Mouse (Mus musculus) CH12.LX (cell line): ENCODE data around the gene Slc31a1. TPM values are rescaled to one million over a fixed set of nuclear protein-coding genes. Genes with fewer than 3 reads are reported as not detected.
A peak's percentile ranks its signal among the peaks of the same experiment; 100 is the strongest.

ENCODE experiments used
- DNase-seq: peaks from one replicate; pipeline ENCODE4 v3.0.0-alpha.2; 2013; ENCODE audit errors: extremely low read depth
- H3K27ac ChIP-seq: 2 replicates; pipeline ENCODE4 v1.5.1; 2012; ENCODE audit warnings: low read depth, mild to moderate bottlenecking, control low read depth, moderate library complexity; ENCODE audit not compliant: insufficient read depth
- H3K27me3 ChIP-seq: replicated peaks from 2 replicates; pipeline ENCODE3; 2012; ENCODE audit warnings: inconsistent platforms
- H3K36me3 ChIP-seq, 2 experiments: replicated peaks in 1 of 2; 2 replicates each; pipeline versions ENCODE3 to v1.6.1; 2012; ENCODE audit warnings: inconsistent platforms in 1 of 2, low read length in 1 of 2, mild to moderate bottlenecking in 1 of 2, mixed read lengths in 1 of 2, moderate library complexity in 1 of 2; ENCODE audit not compliant: control insufficient read depth in 1 of 2, insufficient read depth in 1 of 2
- H3K4me1 ChIP-seq, 2 experiments: 2 replicates each; pipeline ENCODE4 v1.6.1; 2012; ENCODE audit warnings: inconsistent platforms in 1 of 2, moderate library complexity in 1 of 2; ENCODE audit not compliant: insufficient read depth in 2 of 2, control insufficient read depth in 1 of 2
- H3K4me2 ChIP-seq: 2 replicates; pipeline ENCODE4 v1.6.1; 2012; ENCODE audit warnings: low read depth, mild to moderate bottlenecking, control low read depth; ENCODE audit not compliant: poor library complexity, insufficient read depth, severe bottlenecking
- H3K4me3 ChIP-seq, 3 experiments: fragments of 150-350 bp in 1 of 3; sonication (generic) in 1 of 3; replicated peaks in 1 of 3; 2 replicates each; pipeline versions ENCODE3 to v1.5.1; 2011 to 2012; ENCODE audit warnings: low read depth in 2 of 3, low read length in 2 of 3, mild to moderate bottlenecking in 2 of 3, moderate library complexity in 2 of 3, control low read depth in 1 of 3, improper control_type of control experiment in 1 of 3, inconsistent platforms in 1 of 3, mixed read lengths in 1 of 3; ENCODE audit not compliant: poor library complexity in 1 of 3
- H3K79me2 ChIP-seq: replicated peaks from 2 replicates; pipeline ENCODE4 v1.6.1; 2012; ENCODE audit warnings: mild to moderate bottlenecking, moderate library complexity; ENCODE audit not compliant: control insufficient read depth, poor library complexity, insufficient read depth, severe bottlenecking; ENCODE audit errors: extremely low read depth
- H3K9ac ChIP-seq: 2 replicates; pipeline ENCODE4 v1.6.1; 2012; ENCODE audit warnings: low read depth, mild to moderate bottlenecking, control low read depth, moderate library complexity; ENCODE audit not compliant: insufficient read depth
- H3K9me3 ChIP-seq: replicated peaks from 2 replicates; pipeline ENCODE3; 2012; ENCODE audit warnings: low read length, inconsistent platforms, mixed read lengths
- CTCF ChIP-seq, 2 experiments: IDR thresholded peaks in 1 of 2; conservative IDR thresholded peaks in 1 of 2; 2 replicates each; pipeline ENCODE4 v1.5.1; 2011 to 2012; ENCODE audit warnings: low read depth in 2 of 2, low read length in 2 of 2, improper control_type of control experiment in 1 of 2, inconsistent platforms in 1 of 2, mild to moderate bottlenecking in 1 of 2, moderate library complexity in 1 of 2
- ELF1 ChIP-seq: IDR thresholded peaks from 2 replicates; pipeline ENCODE4 v1.6.1; 2014; ENCODE audit warnings: low read depth, mild to moderate bottlenecking, inconsistent platforms, low read length, improper control_type of control experiment
- EP300 ChIP-seq: IDR thresholded peaks from 2 replicates; pipeline ENCODE4 v1.6.1; 2011; ENCODE audit warnings: low read length, improper control_type of control experiment
- HCFC1 ChIP-seq: IDR thresholded peaks from 2 replicates; pipeline ENCODE4 v1.6.1; 2012; ENCODE audit warnings: low read depth, mild to moderate bottlenecking, inconsistent platforms, low read length, improper control_type of control experiment
- JUN ChIP-seq: IDR thresholded peaks from 2 replicates; pipeline ENCODE4 v1.6.1; 2011; ENCODE audit warnings: low read depth, mild to moderate bottlenecking, low read length, improper control_type of control experiment, moderate library complexity; ENCODE audit not compliant: insufficient read depth
- KAT2A ChIP-seq: IDR thresholded peaks from 2 replicates; pipeline ENCODE4 v1.6.1; 2012; ENCODE audit warnings: low read length, improper control_type of control experiment, inconsistent platforms; ENCODE audit not compliant: insufficient replicate concordance
- MAFK ChIP-seq: IDR thresholded peaks from 2 replicates; pipeline ENCODE4 v1.6.1; 2011; ENCODE audit warnings: low read length, improper control_type of control experiment; ENCODE audit not compliant: insufficient replicate concordance
- POLR2A ChIP-seq: IDR thresholded peaks from 2 replicates; pipeline ENCODE4 v1.6.1; 2011; ENCODE audit warnings: low read depth, mild to moderate bottlenecking, improper control_type of control experiment, low read length
- POLR2AphosphoS2 ChIP-seq: IDR thresholded peaks from 2 replicates; pipeline ENCODE4 v1.6.1; 2011; ENCODE audit warnings: low read depth, low read length, improper control_type of control experiment
- RAD21 ChIP-seq: IDR thresholded peaks from 2 replicates; pipeline ENCODE4 v1.6.1; 2011; ENCODE audit warnings: low read depth, mild to moderate bottlenecking, low read length, improper control_type of control experiment, moderate library complexity
- SIN3A ChIP-seq: IDR thresholded peaks from 2 replicates; pipeline ENCODE4 v1.6.1; 2012; ENCODE audit warnings: low read length, improper control_type of control experiment, inconsistent platforms
- SMC3 ChIP-seq: IDR thresholded peaks from 2 replicates; pipeline ENCODE4 v1.6.1; 2011; ENCODE audit warnings: low read depth, low read length, improper control_type of control experiment
- TBP ChIP-seq: conservative IDR thresholded peaks from 2 replicates; pipeline ENCODE4 v1.6.1; 2011; ENCODE audit warnings: low read depth, low read length, improper control_type of control experiment
- TCF12 ChIP-seq: IDR thresholded peaks from 2 replicates; pipeline ENCODE4 v1.6.1; 2014; ENCODE audit warnings: low read depth, mild to moderate bottlenecking, inconsistent platforms, low read length, improper control_type of control experiment
- USF2 ChIP-seq: conservative IDR thresholded peaks from 2 replicates; pipeline ENCODE4 v1.6.1; 2011; ENCODE audit warnings: low read depth, low read length, improper control_type of control experiment
- ZC3H11A ChIP-seq: IDR thresholded peaks from 2 replicates; pipeline ENCODE4 v1.6.1; 2012; ENCODE audit warnings: low read depth, mild to moderate bottlenecking, inconsistent platforms, low read length, improper control_type of control experiment
- ZNF384 ChIP-seq: IDR thresholded peaks from 2 replicates; pipeline ENCODE4 v1.6.1; 2012; ENCODE audit warnings: low read depth, low read length, improper control_type of control experiment, inconsistent platforms
- dilution Hi-C: fragments of 300-500 bp; cut with MboI; formaldehyde crosslinking; loops from 2 replicates; pipeline ENCODE4 v1.14.3; 2020; ENCODE audit warnings: low sequenced_read_pairs; ENCODE audit not compliant: extremely low pct_unique_long_range_greater_than_20kb, extremely low pct_ligation_motif_present
- in situ Hi-C: fragments of 300-500 bp; cut with MboI; formaldehyde crosslinking; loops from 3 replicates; pipeline ENCODE4 v1.14.3; 2019; ENCODE audit warnings: low sequenced_read_pairs, low pct_ligation_motif_present, low pct_unique_long_range_greater_than_20kb, mixed read lengths
- polyA plus RNA-seq: library from polyadenylated mRNA; unstranded; fragments of >175 nt; gene quantifications from 2 replicates; pipeline ENCODE4 v1.2.1, GENCODE M21; 2012; ENCODE audit warnings: low read depth; ENCODE audit not compliant: insufficient read length
- total RNA-seq, 2 experiments: library from RNA; depleted of rRNA; stranded (reverse); fragments of 300-350 nt in 1 of 2; fragments of >200 nt in 1 of 2; gene quantifications; 2 replicates each; pipeline ENCODE4 v1.2.3; 2012 to 2014

Gene Slc31a1
- total and polyA plus RNA-seq, 3 experiments = 14.0 to 32.5 (median 19.7) TPM

DNA sequence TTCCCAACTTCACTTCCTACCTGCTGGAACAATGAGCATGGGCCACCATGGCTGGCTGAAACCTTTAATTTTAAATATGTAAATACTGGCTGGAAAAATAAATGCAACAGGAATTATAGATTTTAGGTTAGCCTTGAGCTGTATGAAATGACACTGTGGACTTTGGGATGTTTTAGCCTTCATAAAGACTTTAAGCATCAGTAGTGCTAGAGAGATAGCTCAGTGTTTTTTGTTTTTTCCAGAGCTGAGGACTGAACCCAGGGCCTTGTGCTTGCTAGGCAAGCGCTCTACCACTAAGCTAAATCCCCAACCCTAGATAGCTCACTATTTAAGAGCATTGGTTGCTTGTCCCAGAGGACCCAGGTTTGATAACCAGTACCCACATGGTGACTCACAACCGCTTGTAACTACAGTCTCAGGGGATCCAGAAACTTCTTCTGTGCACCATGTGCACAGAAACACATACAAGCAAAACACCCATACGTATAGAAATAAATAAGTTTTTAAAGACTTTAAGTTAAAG lies 76.8 kb downstream of the Slc31a1 start:
- DNase-seq = peak; percentile 74
- H3K27me3 ChIP-seq = no peaks in the 10 kb centered on the region
- peak; percentile 70; the same call in 1 of the 2 replicates for TF ChIP-seq MAFK
- TF ChIP-seq JUN = no peak
- TF ChIP-seq TBP = peak; percentile 99
- peak; percentile 80 for TF ChIP-seq ELF1
- H3K9me3 ChIP-seq = peaks cover under 1% of the 10 kb centered on the region
- H3K9ac ChIP-seq = no peak overlapping the region
- in situ Hi-C loops (no loop called here), dilution Hi-C loops (no loop called here)
- H3K27ac ChIP-seq = no peak overlapping the region
- H3K4me3 ChIP-seq = no peak overlapping the region
- H3K4me1 ChIP-seq = peaks cover 0 to 30% of the 10 kb centered on the region in 2 experiments; a peak in 3 of 4 replicates
- H3K4me2 ChIP-seq = no peak overlapping the region
- H3K79me2 ChIP-seq = no peaks in the 10 kb centered on the region
- no peaks in the 10 kb centered on the region for H3K36me3 ChIP-seq

DNA sequence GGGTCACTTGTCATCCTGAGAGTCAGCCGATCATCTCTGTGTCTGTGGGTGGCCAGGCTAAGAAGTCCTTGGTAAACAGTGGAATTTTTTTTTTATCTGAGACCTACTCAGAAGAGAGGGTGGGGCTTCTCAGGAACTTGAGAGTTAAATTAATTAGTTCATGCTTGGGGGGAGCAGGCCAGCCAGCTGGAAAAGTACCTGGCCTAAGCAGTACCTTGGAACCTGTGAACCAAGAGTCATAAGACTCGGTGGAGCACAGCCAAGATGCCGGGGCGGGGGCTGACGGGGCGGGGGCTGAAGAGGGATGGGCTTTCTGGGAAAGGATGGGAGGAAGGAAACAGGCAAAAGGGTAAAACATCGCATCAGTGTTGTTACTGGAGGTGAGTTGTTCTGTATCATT lies 77.3 kb downstream of the Slc31a1 start:
- no peak overlapping the region for H3K4me2 ChIP-seq
- dilution Hi-C loops = no loop called here
- H3K36me3 ChIP-seq = no peaks in the 10 kb centered on the region
- no peak for DNase-seq
- no peaks in the 10 kb centered on the region for H3K27me3 ChIP-seq
- peaks cover 2% of the 10 kb centered on the region for H3K9me3 ChIP-seq
- H3K9ac ChIP-seq = no peak overlapping the region
- H3K27ac ChIP-seq = no peak overlapping the region
- H3K79me2 ChIP-seq = no peaks in the 10 kb centered on the region
- TF ChIP-seq SMC3 = no peak
- TF ChIP-seq KAT2A = no peak
- no peak for TF ChIP-seq JUN
- TF ChIP-seq SIN3A = no peak
- no peak for TF ChIP-seq TCF12
- no peak for TF ChIP-seq POLR2AphosphoS2
- TF ChIP-seq ZNF384 = no peak; the same call in 1 of the 2 replicates
- no peak for TF ChIP-seq ZC3H11A
- TF ChIP-seq CTCF (conservative IDR thresholded peaks at IDR 0.05 in 1 of 2, IDR thresholded peaks at IDR 0.05 in 1 of 2; ENCODE audit: low read depth in 2 of 2, low read length in 2 of 2) = no peak
- no peak for TF ChIP-seq USF2
- TF ChIP-seq, all 38 proteins: peak for 0
- Histone ChIP-seq H3K4me3 (no peak overlapping the region), H3K4me1 (peaks cover 0 to 30% of the 10 kb centered on the region in 2 experiments; a peak in 3 of 4 replicates)
- in situ Hi-C loops = no loop called here

DNA sequence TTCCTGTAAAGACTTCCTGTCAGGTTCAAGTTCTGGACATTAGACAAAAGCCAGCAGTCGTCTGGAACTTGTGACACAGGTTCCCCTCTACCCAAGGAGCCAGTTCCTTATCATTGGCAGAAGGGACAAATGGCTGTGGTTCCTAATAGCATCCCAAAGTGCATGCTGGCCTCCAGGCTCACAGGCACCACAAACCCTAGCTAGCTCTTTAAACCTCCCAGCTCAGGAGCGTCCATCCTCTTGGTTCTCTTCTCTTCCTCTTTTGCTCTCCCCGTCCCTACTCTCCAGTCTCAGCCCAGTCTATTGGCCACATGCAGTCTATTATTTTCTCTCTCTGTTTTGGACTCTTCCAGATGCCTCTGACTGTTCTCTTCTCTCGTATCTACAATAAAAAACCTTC lies 79.3 kb downstream of the Slc31a1 start:
- Histone ChIP-seq H3K4me3 (no peak overlapping the region), H3K27ac (no peak overlapping the region), H3K4me2 (no peak overlapping the region), H3K36me3 (no peaks in the 10 kb centered on the region), H3K9me3 (peaks cover 3% of the 10 kb centered on the region), H3K9ac (no peak overlapping the region), H3K79me2 (no peaks in the 10 kb centered on the region), H3K4me1 (peaks cover 0 to 18% of the 10 kb centered on the region in 2 experiments; a peak in 3 of 4 replicates), H3K27me3 (no peaks in the 10 kb centered on the region)
- TF ChIP-seq RAD21 = no peak
- TF ChIP-seq HCFC1 = no peak
- no peak for TF ChIP-seq EP300
- no peak for TF ChIP-seq POLR2A
- in situ Hi-C loops (no loop called here), dilution Hi-C loops (no loop called here)
- DNase-seq = no peak
